Mouse (Mus musculus) heart, embryonic 14.5 days (tissue): ENCODE data around the gene Shroom3. TPM values are rescaled to one million over a fixed set of nuclear protein-coding genes. Genes with fewer than 3 reads are reported as not detected.

Experiments
- ATAC-seq: fragments of 200-750 bp; cut with Nextera tagmentation; 2 replicates; pipeline ENCODE4 v1.8.0; 2017; ENCODE audit warnings: low read depth, moderate TSS enrichment; ENCODE audit not compliant: insufficient number of reproducible peaks, insufficient read depth, low FRiP score
- H3K27ac ChIP-seq, 2 experiments: fragments of 200-500 bp in 1 of 2; fragments of 300-500 bp in 1 of 2; sonication (generic) in 1 of 2; replicated peaks in 1 of 2; 2 replicates each; pipeline ENCODE4 v1.5.1; 2012 to 2014; ENCODE audit warnings: low read depth in 2 of 2, low read length in 2 of 2, control low read depth in 1 of 2, mild to moderate bottlenecking in 1 of 2, mixed read lengths in 1 of 2; ENCODE audit not compliant: control insufficient read depth in 1 of 2, insufficient read depth in 1 of 2
- H3K27me3 ChIP-seq: fragments of 300-500 bp; sonication (generic); 2 replicates; pipeline ENCODE4 v1.6.1; 2014; ENCODE audit warnings: mild to moderate bottlenecking, low read length, control low read depth; ENCODE audit not compliant: control insufficient read depth, insufficient read depth
- H3K36me3 ChIP-seq: fragments of 300-500 bp; sonication (generic); 2 replicates; pipeline ENCODE4 v1.6.1; 2014; ENCODE audit warnings: mild to moderate bottlenecking, control low read depth, low read length, mixed read lengths; ENCODE audit not compliant: control insufficient read depth, insufficient read depth
- H3K4me1 ChIP-seq, 2 experiments: fragments of 200-500 bp in 1 of 2; fragments of 300-500 bp in 1 of 2; sonication (generic) in 1 of 2; 2 replicates each; pipeline ENCODE4 v1.6.1; 2012 to 2014; ENCODE audit warnings: low read length in 2 of 2, control low read depth in 1 of 2, mixed read lengths in 1 of 2; ENCODE audit not compliant: control insufficient read depth in 2 of 2, insufficient read depth in 2 of 2
- H3K4me2 ChIP-seq: fragments of 300-500 bp; sonication (generic); 2 replicates; pipeline ENCODE4 v1.6.1; 2014; ENCODE audit warnings: mild to moderate bottlenecking, low read length
- H3K4me3 ChIP-seq, 2 experiments: fragments of 200-500 bp in 1 of 2; fragments of 300-500 bp in 1 of 2; sonication (generic) in 1 of 2; 2 replicates each; pipeline ENCODE4 v1.5.1; 2012 to 2014; ENCODE audit warnings: low read length in 2 of 2, mild to moderate bottlenecking in 2 of 2, control low read depth in 1 of 2, low read depth in 1 of 2, moderate library complexity in 1 of 2; ENCODE audit not compliant: control insufficient read depth in 1 of 2, insufficient read depth in 1 of 2
- H3K9ac ChIP-seq: fragments of 300-500 bp; sonication (generic); 2 replicates; pipeline ENCODE4 v1.6.1; 2014; ENCODE audit warnings: mild to moderate bottlenecking, low read length
- H3K9me3 ChIP-seq: fragments of 300-500 bp; sonication (generic); 2 replicates; pipeline ENCODE4 v1.6.1; 2016; ENCODE audit warnings: low read length, control low read depth; ENCODE audit not compliant: control insufficient read depth
- WGBS: fragments of 180-500 bp; shearing (Covaris S2); extraction: QIAGEN DNeasy Blood & Tissue Kit; methylation state at CpG from one replicate; pipeline ENCODE4 v1.1.7; 2014; 5-methylcytosine and 5-hydroxymethylcytosine counted together
- polyA plus RNA-seq: library from polyadenylated mRNA; unstranded; fragments of >200 nt; fragmentation: Nextera tagmentation; extraction: Ambion mirVana; gene quantifications from 2 replicates; pipeline ENCODE4 v1.2.1, GENCODE M21; 2014

The Shroom3 gene
- polyA plus RNA-seq, 1 experiment from 2014 or later, result 21.1 TPM

- 9% methylated on average over 53 of the region's 55 CpGs for WGBS
- Histone ChIP-seq H3K36me3 (no peaks in the 10 kb centered on the region), H3K27ac (0 out of 4 replicates have a peak within 1 kb of the TSS, but pooled peaks of 1 of the 2 experiments have one; percentile 11), H3K4me1 (peaks cover 6 to 7% of the 10 kb centered on the region in 2 experiments), H3K4me3 (peak within 1 kb of the TSS; percentile 40 to 52), H3K9ac (peak within 1 kb of the TSS; percentile 60), H3K27me3 (no peaks in the 10 kb centered on the region), H3K4me2 (peak within 1 kb of the TSS; percentile 76), H3K9me3 (no peaks in the 10 kb centered on the region)
- peak; percentile 72 for ATAC-seq
Observed at GRCm38 (mm10) chr5:92674859-92675573, 8.2 kb upstream of the Shroom3 start, which contains the start of gene Ccdc158. Ccdc158 (minus strand) TSS chr5:92675271.

- H3K9ac ChIP-seq, result peak overlapping the region; percentile 39
- no peaks in the 10 kb centered on the region for H3K27me3 ChIP-seq
- no peak for ATAC-seq
- H3K36me3 ChIP-seq, result no peaks in the 10 kb centered on the region
- H3K4me2 ChIP-seq, result peak overlapping the region; percentile 76
- H3K4me1 ChIP-seq, result peaks cover 6 to 7% of the 10 kb centered on the region in 2 experiments
- WGBS, result 1% methylated on average over 9 of the region's 9 CpGs
- no peak overlapping the region for H3K27ac ChIP-seq
- peak overlapping the region; percentile 40 to 52 for H3K4me3 ChIP-seq
- no peaks in the 10 kb centered on the region for H3K9me3 ChIP-seq
Observed at GRCm38 (mm10) chr5:92675574-92675920, 7.7 kb upstream of the Shroom3 start.

GRCm38 (mm10) chr5:92679441-92679840 lies 3.8 kb upstream of the Shroom3 start:
- Histone ChIP-seq H3K4me2 (no peak overlapping the region), H3K9me3 (no peaks in the 10 kb centered on the region), H3K4me1 (peaks cover 6% of the 10 kb centered on the region in 2 experiments), H3K9ac (no peak overlapping the region), H3K27ac (no peak overlapping the region), H3K36me3 (no peaks in the 10 kb centered on the region), H3K4me3 (no peak overlapping the region), H3K27me3 (no peaks in the 10 kb centered on the region)
- 28% methylated on average over 4 of the region's 4 CpGs for WGBS
- ATAC-seq, result no peak

GRCm38 (mm10) chr5:92681861-92682260 lies 1.4 kb upstream of the Shroom3 start:
- H3K9me3 ChIP-seq, result no peaks in the 10 kb centered on the region
- WGBS, result 92% methylated on average over 10 of the region's 10 CpGs
- no peak for ATAC-seq
- H3K4me3 ChIP-seq, result no peak overlapping the region
- H3K4me2 ChIP-seq, result no peak overlapping the region
- H3K27me3 ChIP-seq, result no peaks in the 10 kb centered on the region
- H3K4me1 ChIP-seq, result no peaks in the 10 kb centered on the region
- H3K36me3 ChIP-seq, result no peaks in the 10 kb centered on the region
- H3K9ac ChIP-seq, result no peak overlapping the region
- H3K27ac ChIP-seq, result no peak overlapping the region

- ATAC-seq, result peak; percentile 68
- whole genome bisulfite sequencing, result 2% methylated on average over 39 of the region's 39 CpGs
- H3K27me3 ChIP-seq, result no peaks in the 10 kb centered on the region
- H3K4me3 ChIP-seq, result peak overlapping the region; percentile 71 to 72
- peak overlapping the region; percentile 65 to 87 for H3K27ac ChIP-seq
- no peaks in the 10 kb centered on the region for H3K4me1 ChIP-seq
- peak overlapping the region; percentile 95 for H3K4me2 ChIP-seq
- no peaks in the 10 kb centered on the region for H3K36me3 ChIP-seq
- H3K9ac ChIP-seq, result peak overlapping the region; percentile 82
- H3K9me3 ChIP-seq, result no peaks in the 10 kb centered on the region
Observed at GRCm38 (mm10) chr5:92682621-92683348, 450 bp upstream of the Shroom3 start.

GRCm38 (mm10) chr5:92683871-92684475 lies 738 bp downstream of the Shroom3 start:
- Histone ChIP-seq H3K4me1 (no peaks in the 10 kb centered on the region), H3K36me3 (no peaks in the 10 kb centered on the region), H3K27me3 (no peaks in the 10 kb centered on the region), H3K27ac (no peak overlapping the region), H3K4me2 (peak overlapping the region; percentile 95), H3K9ac (peak overlapping the region; percentile 82), H3K4me3 (peak overlapping the region; percentile 71 to 72), H3K9me3 (no peaks in the 10 kb centered on the region)
- WGBS, result 36% methylated on average over 9 of the region's 9 CpGs
- no peak for ATAC-seq

GRCm38 (mm10) chr5:92684715-92685460 lies 1.7 kb downstream of the Shroom3 start:
- H3K27ac ChIP-seq, result no peak overlapping the region
- no peaks in the 10 kb centered on the region for H3K9me3 ChIP-seq
- 91% methylated on average over 16 of the region's 16 CpGs for WGBS
- H3K36me3 ChIP-seq, result no peaks in the 10 kb centered on the region
- H3K4me1 ChIP-seq, result no peaks in the 10 kb centered on the region
- H3K27me3 ChIP-seq, result no peaks in the 10 kb centered on the region
- H3K4me3 ChIP-seq, result no peak overlapping the region
- H3K4me2 ChIP-seq, result no peak overlapping the region
- H3K9ac ChIP-seq, result no peak overlapping the region
- ATAC-seq, result no peak
